Mouse (Mus musculus) midbrain, embryonic 15.5 days (tissue): ENCODE results near the gene Foxi3. TPM values are rescaled to one million over a fixed set of nuclear protein-coding genes. Genes with fewer than 3 reads are reported as not detected.
A peak's percentile ranks its signal among the peaks of the same experiment; 100 is the strongest.

Experiments used
- ATAC-seq: fragments of 200-750 bp; cut with Nextera tagmentation; replicated peaks from 2 replicates; pipeline ENCODE4 v1.8.0; 2017; ENCODE audit warnings: moderate TSS enrichment
- H3K27ac ChIP-seq: fragments of 300-500 bp; sonication (generic); 2 replicates; pipeline ENCODE4 v1.5.1; 2015; ENCODE audit warnings: mild to moderate bottlenecking, inconsistent platforms
- H3K27me3 ChIP-seq: fragments of 300-500 bp; sonication (generic); replicated peaks from 2 replicates; pipeline ENCODE4 v1.6.1; 2015; ENCODE audit warnings: inconsistent platforms
- H3K36me3 ChIP-seq: fragments of 300-500 bp; sonication (generic); replicated peaks from 2 replicates; pipeline ENCODE4 v1.6.1; 2015; ENCODE audit warnings: inconsistent platforms
- H3K4me1 ChIP-seq: fragments of 300-500 bp; sonication (generic); 2 replicates; pipeline ENCODE4 v1.6.1; 2015; ENCODE audit warnings: inconsistent platforms
- H3K4me2 ChIP-seq: fragments of 300-500 bp; sonication (generic); 2 replicates; pipeline ENCODE4 v1.6.1; 2015; ENCODE audit warnings: inconsistent platforms, mild to moderate bottlenecking, moderate library complexity
- H3K4me3 ChIP-seq: fragments of 300-500 bp; sonication (generic); 2 replicates; pipeline ENCODE4 v1.5.1; 2015; ENCODE audit warnings: mild to moderate bottlenecking, inconsistent platforms
- H3K9ac ChIP-seq: fragments of 300-500 bp; sonication (generic); 2 replicates; pipeline ENCODE4 v1.6.1; 2015; ENCODE audit warnings: mild to moderate bottlenecking, inconsistent platforms
- H3K9me3 ChIP-seq: fragments of 300-500 bp; sonication (generic); 2 replicates; pipeline ENCODE4 v1.6.1; 2016; ENCODE audit warnings: inconsistent platforms
- WGBS: fragments of 180-500 bp; shearing (Covaris S2); methylation state at CpG from one replicate; pipeline ENCODE4 v1.1.7; 2015; ENCODE audit warnings: mixed read lengths; 5-methylcytosine and 5-hydroxymethylcytosine counted together
- polyA plus RNA-seq: library from polyadenylated mRNA; unstranded; fragments of >200 nt; fragmentation: Nextera tagmentation; extraction: Ambion mirVana; gene quantifications from 2 replicates; pipeline ENCODE4 v1.2.1, GENCODE M21; 2015

Foxi3 gene
- not detected in 2 replicates for polyA plus RNA-seq

DNA sequence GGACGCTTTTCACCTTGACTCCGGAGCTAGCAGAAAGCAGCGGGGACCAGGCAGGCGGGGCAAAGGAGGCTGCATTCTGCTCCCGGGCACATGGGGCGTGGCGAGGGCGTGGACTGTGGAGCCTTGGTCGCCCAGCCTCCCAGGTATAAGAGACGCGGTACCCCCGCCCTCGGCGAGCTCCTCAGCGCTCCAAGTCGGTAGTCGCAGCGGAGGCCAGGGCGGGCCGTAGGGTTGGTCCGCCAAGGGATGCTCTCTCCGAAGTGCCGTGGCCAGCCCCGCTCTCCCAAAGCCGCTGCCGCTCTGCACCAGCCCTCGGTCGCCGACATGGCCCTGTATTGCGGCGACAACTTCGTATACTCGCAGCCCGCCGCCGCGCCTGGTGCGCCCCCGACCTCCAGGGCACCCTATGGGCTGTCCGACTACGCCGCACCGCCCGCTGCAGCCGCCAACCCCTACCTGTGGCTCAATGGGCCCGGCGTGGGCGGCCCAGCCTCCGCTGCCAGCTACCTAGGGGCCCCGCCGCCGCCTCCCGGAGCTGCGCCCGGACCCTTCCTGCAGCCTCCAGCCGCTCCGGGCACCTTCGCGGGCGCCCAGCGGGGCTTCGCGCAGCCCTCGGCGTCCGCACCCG lies at the start of gene Foxi3:
Gene Foxi3 (plus strand): TSS at position 247 of the 628 bp plus-strand sequence.
- WGBS = 0% methylated on average over 62 of the region's 67 CpGs
- Histone ChIP-seq H3K4me3 (peak within 1 kb of the TSS; percentile 43), H3K4me1 (peaks cover 13% of the 10 kb centered on the region), H3K27ac (no peak within 1 kb of the TSS), H3K4me2 (peak within 1 kb of the TSS; percentile 90), H3K27me3 (peaks cover 60% of the 10 kb centered on the region), H3K9ac (0 out of 2 replicates have a peak within 1 kb of the TSS, but pooled peaks have one; percentile 18), H3K36me3 (no peaks in the 10 kb centered on the region), H3K9me3 (no peaks in the 10 kb centered on the region)
- peak; percentile 60 for ATAC-seq

DNA sequence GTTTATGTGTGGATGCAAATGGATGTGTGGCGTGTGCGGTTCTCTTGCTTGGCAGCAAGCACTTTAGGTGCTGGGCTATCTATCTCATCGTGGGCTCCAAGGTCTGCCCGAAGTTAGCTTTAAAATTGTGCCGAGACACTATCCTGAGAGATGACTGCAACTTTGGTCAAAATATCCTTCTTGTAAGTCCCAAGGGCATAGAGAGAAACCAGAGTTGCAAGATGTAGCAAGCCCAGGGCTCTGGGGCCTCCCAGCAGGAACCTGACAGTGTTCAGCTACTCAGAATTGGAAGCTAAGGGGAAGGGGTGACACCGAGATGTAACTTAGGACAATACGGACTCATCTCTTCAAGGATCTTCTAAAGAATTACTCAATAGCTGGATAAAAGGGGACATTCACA lies 46.8 kb upstream of the Foxi3 start:
- Histone ChIP-seq H3K27ac (no peak overlapping the region), H3K9ac (no peak overlapping the region), H3K27me3 (no peaks in the 10 kb centered on the region), H3K4me3 (no peak overlapping the region), H3K9me3 (no peaks in the 10 kb centered on the region), H3K4me1 (no peaks in the 10 kb centered on the region; the same call in 1 of the 2 replicates), H3K4me2 (no peak overlapping the region), H3K36me3 (peaks cover 13% of the 10 kb centered on the region)
- WGBS = 91% methylated on average over 7 of the region's 7 CpGs
- no peak for ATAC-seq

DNA sequence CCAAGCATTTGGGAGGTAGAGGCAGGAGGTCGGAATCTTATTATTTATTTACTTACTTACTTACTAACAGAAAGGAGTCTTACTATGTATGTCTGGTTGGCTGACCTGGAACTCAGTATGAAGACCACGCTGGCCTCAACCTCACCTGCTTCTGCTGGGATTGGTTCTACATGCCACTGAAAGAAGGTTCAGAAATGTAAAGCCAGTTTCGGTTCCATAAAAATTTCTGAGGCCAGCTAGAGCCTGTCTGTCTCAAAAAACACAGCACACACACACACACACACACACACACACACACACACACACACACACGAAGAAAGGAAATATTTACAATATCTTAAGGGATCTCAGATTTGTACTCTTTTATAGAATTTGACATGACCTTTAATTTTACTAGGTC lies 46.0 kb upstream of the Foxi3 start:
- no peaks in the 10 kb centered on the region; the same call in 1 of the 2 replicates for H3K4me1 ChIP-seq
- 84% methylated on average over 4 of the region's 4 CpGs for WGBS
- H3K27me3 ChIP-seq = no peaks in the 10 kb centered on the region
- no peak overlapping the region for H3K9ac ChIP-seq
- H3K4me2 ChIP-seq = no peak overlapping the region
- H3K27ac ChIP-seq = no peak overlapping the region
- H3K36me3 ChIP-seq = peaks cover 11% of the 10 kb centered on the region; the same call in 1 of the 2 replicates
- no peak overlapping the region for H3K4me3 ChIP-seq
- no peak for ATAC-seq
- no peaks in the 10 kb centered on the region for H3K9me3 ChIP-seq

DNA sequence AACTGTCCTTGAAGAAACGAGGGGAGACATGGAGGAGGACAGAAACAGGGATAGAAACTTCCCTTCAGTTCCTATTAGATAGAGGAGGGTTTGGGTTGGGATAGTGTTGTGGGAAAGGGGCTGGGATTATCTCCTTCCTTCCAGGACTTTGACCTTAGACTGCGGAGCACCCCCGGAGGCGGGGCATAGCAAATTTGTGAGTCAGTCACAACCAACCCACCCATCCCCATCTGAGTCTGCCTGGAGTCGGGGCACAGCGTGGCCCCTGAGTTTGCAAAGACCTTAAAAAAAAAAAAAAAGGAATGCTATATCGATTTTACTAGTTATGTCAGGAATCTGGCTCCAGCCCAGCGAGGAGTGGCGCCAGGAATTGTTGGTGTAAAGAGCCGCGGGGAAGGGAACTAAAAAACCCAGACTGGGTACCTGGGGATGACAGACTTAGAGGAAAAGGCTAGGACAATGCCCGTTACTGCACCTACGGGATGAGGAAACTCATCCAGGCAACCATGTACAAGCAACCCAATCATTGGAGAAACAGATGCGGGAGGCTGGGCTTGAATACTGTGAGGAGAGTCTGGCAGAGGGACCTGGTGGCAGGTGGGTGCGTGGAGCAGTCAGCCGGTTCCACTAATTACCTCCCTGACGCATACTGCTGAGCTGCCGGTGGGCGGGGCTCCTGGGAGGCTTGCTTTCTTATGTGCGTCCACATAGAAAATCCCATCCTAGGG lies 44.5 kb upstream of the Foxi3 start:
- peak overlapping the region; percentile 42 for H3K4me2 ChIP-seq
- peaks cover 3% of the 10 kb centered on the region; the same call in 1 of the 2 replicates for H3K36me3 ChIP-seq
- peak; percentile 77 for ATAC-seq
- H3K27ac ChIP-seq = no peak overlapping the region
- H3K9me3 ChIP-seq = no peaks in the 10 kb centered on the region
- 17% methylated on average over 20 of the region's 20 CpGs for WGBS
- H3K4me3 ChIP-seq = peak overlapping the region; percentile 15
- no peaks in the 10 kb centered on the region; the same call in 1 of the 2 replicates for H3K4me1 ChIP-seq
- H3K27me3 ChIP-seq = no peaks in the 10 kb centered on the region
- H3K9ac ChIP-seq = no peak overlapping the region

DNA sequence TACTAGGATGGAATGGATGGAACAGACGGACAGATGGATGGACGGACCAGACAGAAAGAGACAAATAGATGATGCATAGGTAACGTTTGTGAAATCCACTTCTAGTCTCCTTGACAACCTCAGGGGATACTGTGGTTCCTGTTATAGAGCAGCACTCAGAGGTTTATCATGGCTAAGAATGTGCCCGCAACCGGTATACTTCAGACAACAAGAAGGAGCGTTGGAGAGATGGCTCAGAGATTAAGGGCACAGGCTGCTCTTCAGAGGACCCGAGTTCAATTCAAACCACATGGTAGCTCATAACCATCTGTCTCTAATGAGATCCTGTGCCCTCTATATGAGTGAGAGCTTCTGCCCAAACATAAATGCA lies 44.0 kb upstream of the Foxi3 start:
- WGBS = 62% methylated on average over 7 of the region's 7 CpGs

DNA sequence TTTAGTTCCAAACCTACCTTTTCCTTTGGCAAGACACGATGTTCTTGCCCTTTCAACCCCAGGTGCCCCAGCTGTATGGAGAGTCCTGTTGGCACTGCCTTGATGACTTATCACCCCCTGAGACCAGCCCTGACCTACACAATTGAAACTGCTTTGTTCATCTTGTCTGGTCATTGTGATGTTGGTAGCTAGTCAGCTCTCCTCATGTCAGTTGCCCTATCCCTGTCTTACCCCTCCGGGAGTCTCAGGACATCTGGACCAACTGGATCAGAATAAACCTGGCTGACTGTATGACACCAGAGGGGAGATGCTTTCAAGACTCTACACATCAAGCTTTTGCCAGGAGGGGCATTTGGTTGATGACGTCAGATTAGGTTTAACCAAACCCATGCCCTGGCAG lies 37.5 kb upstream of the Foxi3 start, which contains the start of gene Tex37:
Gene Tex37 (minus strand): TSS at position 101 of the 400 bp plus-strand sequence.
- Histone ChIP-seq H3K36me3 (no peaks in the 10 kb centered on the region), H3K4me1 (peaks cover 10% of the 10 kb centered on the region), H3K27me3 (no peaks in the 10 kb centered on the region), H3K9ac (no peak within 1 kb of the TSS), H3K27ac (no peak within 1 kb of the TSS), H3K4me3 (no peak within 1 kb of the TSS), H3K9me3 (no peaks in the 10 kb centered on the region), H3K4me2 (no peak within 1 kb of the TSS)
- 91% methylated on average over 3 of the region's 3 CpGs for whole genome bisulfite sequencing
- no peak for ATAC-seq

More for the DNA sequence above, 44.0 kb upstream of the Foxi3 start:
- no peaks in the 10 kb centered on the region for H3K9me3 ChIP-seq
- no peaks in the 10 kb centered on the region; the same call in 1 of the 2 replicates for H3K4me1 ChIP-seq
- no peak overlapping the region for H3K27ac ChIP-seq
- H3K4me2 ChIP-seq = peak overlapping the region; percentile 42
- H3K4me3 ChIP-seq = peak overlapping the region; percentile 15
- no peak overlapping the region for H3K9ac ChIP-seq
- ATAC-seq = peak; percentile 51
- no peaks in the 10 kb centered on the region for H3K27me3 ChIP-seq
- H3K36me3 ChIP-seq = no peaks in the 10 kb centered on the region

DNA sequence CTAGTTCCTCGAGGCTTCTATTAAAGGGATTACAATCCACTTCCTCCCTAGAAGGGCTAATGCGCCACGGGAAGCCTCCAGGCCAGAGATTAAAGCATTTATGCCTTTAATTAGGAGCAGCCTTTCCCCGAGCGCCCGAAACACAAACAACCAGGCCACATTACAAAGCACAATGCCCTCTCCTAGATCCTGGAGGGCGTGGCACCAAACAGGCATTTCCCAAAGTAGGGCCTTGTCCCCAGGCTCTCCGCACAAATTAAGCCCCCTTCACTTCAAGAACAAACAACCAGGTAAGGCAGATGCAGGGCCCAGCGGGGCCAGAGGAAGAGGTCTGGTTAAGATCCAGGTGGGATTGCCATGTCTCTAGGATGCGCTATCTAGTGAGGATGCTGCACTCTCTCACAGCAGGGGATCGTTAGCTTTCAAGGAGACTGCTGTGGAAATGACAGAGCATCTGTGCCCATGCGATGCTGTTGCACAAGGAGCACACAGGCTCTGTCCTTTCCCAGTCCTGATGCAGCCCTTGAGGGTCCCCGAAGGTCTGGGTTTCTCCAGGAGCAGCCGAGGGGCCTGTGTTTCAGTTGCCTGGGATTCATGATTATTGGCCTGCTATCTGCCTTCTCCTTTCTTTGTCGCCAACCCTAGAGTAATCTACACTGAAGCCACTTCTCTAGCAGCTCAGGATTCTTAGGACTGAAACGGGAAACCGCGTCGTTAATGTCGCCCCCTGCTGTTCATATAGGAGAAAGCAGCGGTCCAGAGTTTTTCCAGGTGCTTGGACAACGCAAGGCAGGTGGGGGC lies 34.9 kb upstream of the Foxi3 start:
- H3K4me3 ChIP-seq = peak overlapping the region; percentile 11; the same call in 1 of the 2 replicates
- H3K4me2 ChIP-seq = peak overlapping the region; percentile 46
- no peaks in the 10 kb centered on the region for H3K36me3 ChIP-seq
- H3K9me3 ChIP-seq = no peaks in the 10 kb centered on the region
- peak; percentile 88 for ATAC-seq
- WGBS = 3% methylated on average over 22 of the region's 22 CpGs
- peak overlapping the region; percentile 70 for H3K27ac ChIP-seq
- peaks cover 10% of the 10 kb centered on the region for H3K4me1 ChIP-seq
- H3K27me3 ChIP-seq = no peaks in the 10 kb centered on the region
- H3K9ac ChIP-seq = peak overlapping the region; percentile 23

DNA sequence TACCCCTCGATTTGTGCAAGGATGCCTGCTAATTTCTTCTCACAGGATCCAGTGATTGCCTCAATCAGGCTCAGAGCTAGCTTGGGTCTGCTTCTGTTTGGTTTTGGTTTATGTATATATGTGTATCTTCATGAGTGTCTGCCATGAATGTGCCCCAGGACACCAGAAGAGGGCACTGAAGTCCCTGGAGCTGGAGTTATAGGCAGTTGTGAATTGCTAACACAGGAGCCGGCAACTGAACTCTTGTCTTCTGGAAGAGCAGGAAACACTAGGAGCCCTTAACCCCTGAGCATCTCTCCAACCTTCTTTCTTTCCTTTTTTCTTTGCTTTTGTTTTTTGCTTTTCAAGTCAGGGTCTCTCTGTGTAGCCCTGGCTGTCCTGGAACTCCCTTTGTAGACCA lies 24.5 kb upstream of the Foxi3 start:
- Histone ChIP-seq H3K9ac (no peak overlapping the region), H3K4me2 (no peak overlapping the region), H3K9me3 (no peaks in the 10 kb centered on the region), H3K4me1 (peaks cover 3% of the 10 kb centered on the region; the same call in 1 of the 2 replicates), H3K36me3 (no peaks in the 10 kb centered on the region), H3K27me3 (no peaks in the 10 kb centered on the region), H3K4me3 (no peak overlapping the region), H3K27ac (no peak overlapping the region)
- ATAC-seq = no peak
- 88% methylated on average over 2 of the region's 2 CpGs for WGBS

DNA sequence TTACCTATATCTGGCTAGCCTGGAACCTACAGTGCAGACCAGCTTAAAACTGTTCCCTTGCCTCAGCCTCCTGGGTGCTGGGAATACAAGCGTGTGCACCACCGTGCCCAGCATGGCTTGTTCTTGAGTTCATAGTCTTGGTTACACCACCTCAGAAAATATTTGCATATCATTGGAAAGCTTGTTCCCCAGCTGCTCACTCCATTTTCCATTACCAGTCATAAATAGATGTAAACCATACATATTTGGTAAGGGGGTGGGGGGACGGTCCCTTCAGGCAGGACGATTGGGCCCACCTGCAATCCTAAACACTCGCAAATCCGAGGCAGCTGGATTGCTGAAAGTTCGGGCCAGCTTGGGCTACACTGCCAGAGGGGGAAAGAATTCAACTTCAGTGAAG lies 3.1 kb upstream of the Foxi3 start:
- H3K9me3 ChIP-seq = no peaks in the 10 kb centered on the region
- no peak overlapping the region for H3K27ac ChIP-seq
- H3K4me2 ChIP-seq = no peak overlapping the region
- no peaks in the 10 kb centered on the region for H3K36me3 ChIP-seq
- H3K27me3 ChIP-seq = peaks cover 44% of the 10 kb centered on the region
- H3K4me1 ChIP-seq = peaks cover 13% of the 10 kb centered on the region
- no peak for ATAC-seq
- 77% methylated on average over 7 of the region's 7 CpGs for WGBS
- H3K4me3 ChIP-seq = no peak overlapping the region
- no peak overlapping the region for H3K9ac ChIP-seq

DNA sequence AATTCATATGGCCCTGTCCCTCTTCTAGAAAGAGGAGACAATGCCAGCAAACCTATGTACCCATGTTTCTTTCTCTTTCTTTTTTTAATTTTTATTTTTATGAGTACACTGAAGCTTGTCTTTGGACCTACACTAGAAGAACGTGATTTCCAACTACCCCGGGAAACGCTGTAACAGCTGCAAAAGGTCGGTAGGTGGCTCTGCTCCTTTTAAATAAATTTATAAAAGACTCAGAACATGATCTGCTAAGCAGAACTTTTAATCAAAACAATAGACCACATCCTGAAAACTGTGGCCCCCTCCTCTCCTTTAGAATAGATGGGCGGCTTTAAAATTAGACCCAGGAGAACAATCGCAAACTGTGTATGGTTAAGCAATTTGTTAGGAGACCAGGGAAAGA lies 2.3 kb upstream of the Foxi3 start:
- H3K27me3 ChIP-seq = peaks cover 51% of the 10 kb centered on the region
- no peaks in the 10 kb centered on the region for H3K9me3 ChIP-seq
- WGBS = 8% methylated on average over 6 of the region's 6 CpGs
- H3K9ac ChIP-seq = no peak overlapping the region
- H3K4me3 ChIP-seq = no peak overlapping the region
- H3K36me3 ChIP-seq = no peaks in the 10 kb centered on the region
- H3K4me2 ChIP-seq = no peak overlapping the region
- H3K4me1 ChIP-seq = peaks cover 13% of the 10 kb centered on the region
- no peak for ATAC-seq
- no peak overlapping the region for H3K27ac ChIP-seq

DNA sequence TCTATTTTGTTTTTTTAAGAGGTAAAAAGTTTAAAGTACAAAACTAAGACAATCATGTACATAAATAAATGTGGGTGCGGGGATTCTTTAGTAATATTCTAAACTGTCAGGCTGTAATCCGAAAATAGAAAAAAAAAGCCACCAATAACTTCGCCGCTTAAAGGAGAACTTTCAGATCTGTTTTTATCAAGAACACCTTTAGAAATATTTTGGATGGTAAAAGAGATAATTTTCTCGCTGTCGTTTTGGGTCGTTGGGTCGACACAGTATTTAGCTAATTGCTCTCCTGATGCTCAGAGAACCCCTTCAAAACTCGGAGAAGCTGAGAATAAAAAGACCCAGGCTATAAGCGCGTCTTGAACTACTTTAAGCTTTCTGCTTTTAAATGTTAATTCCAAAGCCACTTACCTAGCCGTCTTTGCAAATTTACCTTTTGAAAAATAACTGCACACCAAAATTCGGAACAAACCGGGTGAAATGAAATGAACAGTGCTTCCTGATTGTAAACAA lies 985 bp upstream of the Foxi3 start:
- H3K36me3 ChIP-seq = no peaks in the 10 kb centered on the region
- no peak overlapping the region for H3K27ac ChIP-seq
- ATAC-seq = no peak
- H3K9me3 ChIP-seq = no peaks in the 10 kb centered on the region
- no peak overlapping the region for H3K4me2 ChIP-seq
- no peak overlapping the region for H3K4me3 ChIP-seq
- peaks cover 13% of the 10 kb centered on the region for H3K4me1 ChIP-seq
- H3K27me3 ChIP-seq = peaks cover 57% of the 10 kb centered on the region
- H3K9ac ChIP-seq = no peak overlapping the region
- 5% methylated on average over 14 of the region's 14 CpGs for WGBS

DNA sequence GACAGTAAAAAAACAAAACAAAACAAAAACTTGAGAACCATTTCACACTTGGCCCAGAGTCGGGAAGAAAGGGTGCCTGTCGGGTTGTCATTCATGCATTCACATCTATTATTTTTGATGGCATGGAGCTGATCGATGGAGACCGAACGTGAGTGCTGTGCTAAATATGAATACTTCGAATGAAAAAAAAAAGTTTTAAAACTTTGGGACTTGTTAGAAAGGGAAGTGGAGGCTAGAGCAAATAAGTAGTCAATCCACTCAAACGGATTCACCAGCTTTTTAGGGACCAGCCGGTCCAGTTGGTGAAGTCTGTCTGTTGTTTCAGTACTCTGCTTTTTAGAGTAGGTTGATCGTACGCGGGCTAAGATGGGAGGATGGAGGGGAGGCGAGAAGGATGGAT lies 490 bp upstream of the Foxi3 start:
- Histone ChIP-seq H3K9me3 (no peaks in the 10 kb centered on the region), H3K4me1 (peaks cover 13% of the 10 kb centered on the region), H3K4me2 (peak overlapping the region; percentile 90), H3K36me3 (no peaks in the 10 kb centered on the region), H3K27me3 (peaks cover 57% of the 10 kb centered on the region), H3K4me3 (peak overlapping the region; percentile 43), H3K27ac (no peak overlapping the region), H3K9ac (no peak overlapping the region)
- ATAC-seq = no peak; the same call in 1 of the 2 replicates
- WGBS = 1% methylated on average over 12 of the region's 12 CpGs
